8 mouse cellular contexts compared by ENCODE assay signal in genomic region chr4:58911831-58912628, GRCm38 (mm10). TPM values are rescaled to one million over a fixed set of nuclear protein-coding genes. Genes with fewer than 3 reads are reported as not detected.
DNase-seq lines count a peak whose midpoint lies in the region; ATAC-seq and TF ChIP-seq lines count a peak whose summit lies in the region.

No protein-coding gene starts in this region.

- DNase-seq in CD4-positive helper T cell, adult 2 months (ENCODE audit: low read depth, low spot score): peak; percentile 75
- peak; percentile 82 for DNase-seq in adrenal gland, postnatal 14 days
- DNase-seq in heart, embryonic 10.5 days (ENCODE audit: low spot score): peak; percentile 80
- DNase-seq in kidney, postnatal 0 days (ENCODE audit: low spot score): peak; percentile 57
- peak; percentile 87 for DNase-seq in neural tube, embryonic 10.5 days (ENCODE audit: extremely low spot score, low spot score)

- no peaks in the 10 kb centered on the region for H3K36me3 ChIP-seq in heart, embryonic 10.5 days
- no peaks in the 10 kb centered on the region for H3K36me3 ChIP-seq in kidney, postnatal 0 days (ENCODE audit: insufficient read depth, low read length)
- H3K36me3 ChIP-seq in liver, embryonic 15.5 days (replicated peaks): no peaks in the 10 kb centered on the region
- no peaks in the 10 kb centered on the region for H3K36me3 ChIP-seq in stomach, embryonic 15.5 days

- peak overlapping the region; percentile 84 for H3K4me2 ChIP-seq in kidney, postnatal 0 days (ENCODE audit: low read length)
- H3K4me2 ChIP-seq in liver, embryonic 15.5 days: peak overlapping the region; percentile 94
- H3K4me2 ChIP-seq in stomach, embryonic 15.5 days: peak overlapping the region; percentile 76

- no peaks in the 10 kb centered on the region for H3K9me3 ChIP-seq in heart, embryonic 10.5 days
- no peaks in the 10 kb centered on the region for H3K9me3 ChIP-seq in kidney, postnatal 0 days (replicated peaks; ENCODE audit: low read length)
- H3K9me3 ChIP-seq in liver, embryonic 15.5 days (replicated peaks): no peaks in the 10 kb centered on the region
- H3K9me3 ChIP-seq in stomach, embryonic 15.5 days: no peaks in the 10 kb centered on the region

- 1% methylated on average over 124 of the region's 126 CpGs for WGBS in heart, embryonic 10.5 days
- WGBS in kidney, postnatal 0 days: 1% methylated on average over 70 of the region's 126 CpGs
- under 1% methylated on average over 88 of the region's 126 CpGs for WGBS in liver, embryonic 15.5 days (ENCODE audit: insufficient replicate concordance)
- WGBS in stomach, embryonic 15.5 days: under 1% methylated on average over 98 of the region's 126 CpGs

- H3K9ac ChIP-seq in kidney, postnatal 0 days (ENCODE audit: low read depth, low read length): peak overlapping the region; percentile 99
- H3K9ac ChIP-seq in liver, embryonic 15.5 days: peak overlapping the region; percentile 96
- peak overlapping the region; percentile 90 for H3K9ac ChIP-seq in stomach, embryonic 15.5 days

- peak overlapping the region; percentile 98 for H3K4me3 ChIP-seq in heart, embryonic 10.5 days
- peak overlapping the region; percentile 97 for H3K4me3 ChIP-seq in kidney, postnatal 0 days (replicated peaks; ENCODE audit: low read depth, low read length)
- H3K4me3 ChIP-seq in liver, embryonic 15.5 days (replicated peaks): peak overlapping the region; percentile 96
- H3K4me3 ChIP-seq in stomach, embryonic 15.5 days (replicated peaks): peak overlapping the region; percentile 81

- H3K4me1 ChIP-seq in heart, embryonic 10.5 days: peaks cover 12% of the 10 kb centered on the region
- H3K4me1 ChIP-seq in kidney, postnatal 0 days (replicated peaks; ENCODE audit: insufficient read depth, low read length): peaks cover 8% of the 10 kb centered on the region
- peaks cover 47% of the 10 kb centered on the region for H3K4me1 ChIP-seq in liver, embryonic 15.5 days (replicated peaks)
- H3K4me1 ChIP-seq in stomach, embryonic 15.5 days: peaks cover 5% of the 10 kb centered on the region; the same call in 1 of the 2 replicates

- TF ChIP-seq CTCF in kidney, postnatal 0 days (IDR thresholded peaks at IDR 0.05; ENCODE audit: low read depth): no peak

- H3K27me3 ChIP-seq in heart, embryonic 10.5 days (ENCODE audit: insufficient read depth, poor library complexity, severe bottlenecking): no peaks in the 10 kb centered on the region
- no peaks in the 10 kb centered on the region for H3K27me3 ChIP-seq in kidney, postnatal 0 days (ENCODE audit: insufficient read depth, low read length)
- H3K27me3 ChIP-seq in liver, embryonic 15.5 days: no peaks in the 10 kb centered on the region
- H3K27me3 ChIP-seq in stomach, embryonic 15.5 days (replicated peaks): no peaks in the 10 kb centered on the region

- ATAC-seq in erythroblast, adult 5-6 weeks (replicated peaks; ENCODE audit: low FRiP score, poor library complexity, severe bottlenecking): peak; percentile 48
- ATAC-seq in kidney, postnatal 0 days (replicated peaks; ENCODE audit: low FRiP score, low read depth): peak; percentile 76
- ATAC-seq in liver, embryonic 15.5 days (ENCODE audit: insufficient read depth): peak; percentile 68
- peak; percentile 72 for ATAC-seq in stomach, embryonic 15.5 days (ENCODE audit: insufficient read depth, low FRiP score, low read depth)

- H3K27ac ChIP-seq in heart, embryonic 10.5 days: peak overlapping the region; percentile 99
- peak overlapping the region; percentile 98 for H3K27ac ChIP-seq in kidney, postnatal 0 days
- H3K27ac ChIP-seq in liver, embryonic 15.5 days (replicated peaks): peak overlapping the region; percentile 92
- peak overlapping the region; percentile 97 for H3K27ac ChIP-seq in stomach, embryonic 15.5 days

RNA-seq across cellular contexts. Expression of gene Ecpas, which starts 0.5 kb away (rescaled TPM):
- total RNA-seq in adrenal gland, postnatal 14 days (2021): 149 and 159 TPM in 2 replicates
- total RNA-seq in erythroblast, adult 5-6 weeks (2015; ENCODE audit: low replicate concordance): 21.9 and 26.1 TPM in 2 replicates
- 19.1 and 27.2 TPM in 2 replicates for total RNA-seq in erythroblast, adult 5-6 weeks (2017; ENCODE audit: low replicate concordance)
- 25.6 and 30.4 TPM in 2 replicates for polyA plus RNA-seq in heart, embryonic 10.5 days (2016; fragmentation: Nextera tagmentation; extraction: Ambion mirVana)
- polyA plus RNA-seq in kidney, postnatal 0 days (2015; fragmentation: Nextera tagmentation; extraction: Ambion mirVana): 25.5 and 26.5 TPM in 2 replicates
- 14.3 and 14.7 TPM in 2 replicates for polyA plus RNA-seq in liver, embryonic 15.5 days (2015; fragmentation: Nextera tagmentation; extraction: Ambion mirVana)
- polyA plus RNA-seq in stomach, embryonic 15.5 days (2015; fragmentation: Nextera tagmentation; extraction: Ambion mirVana): 29.1 and 31.8 TPM in 2 replicates

RNA-seq across cellular contexts. Expression of gene Zkscan16, which starts 31.4 kb away (rescaled TPM):
- 2.3 and 2.5 TPM in 2 replicates for total RNA-seq in adrenal gland, postnatal 14 days (2021)
- total RNA-seq in erythroblast, adult 5-6 weeks (2015; ENCODE audit: low replicate concordance): not detected in 2 replicates
- not detected in 2 replicates for total RNA-seq in erythroblast, adult 5-6 weeks (2017; ENCODE audit: low replicate concordance)
- 0.28 and 0.38 TPM in 2 replicates for polyA plus RNA-seq in heart, embryonic 10.5 days (2016; fragmentation: Nextera tagmentation; extraction: Ambion mirVana)
- polyA plus RNA-seq in kidney, postnatal 0 days (2015; fragmentation: Nextera tagmentation; extraction: Ambion mirVana): 0.40 and 0.54 TPM in 2 replicates
- polyA plus RNA-seq in liver, embryonic 15.5 days (2015; fragmentation: Nextera tagmentation; extraction: Ambion mirVana): 0.02 and 0.05 TPM in 2 replicates
- 0.49 and 0.62 TPM in 2 replicates for polyA plus RNA-seq in stomach, embryonic 15.5 days (2015; fragmentation: Nextera tagmentation; extraction: Ambion mirVana)

Comparison
In these comparisons a context has a peak if more than half of its experiments do, and no peak if none do; other contexts are left out.
1. Peak in every context shown above with its lines: DNase-seq, ATAC-seq, H3K4me3 ChIP-seq and H3K27ac ChIP-seq.